Mouse (Mus musculus): ENCODE measurements around the gene Fndc11.

DNA sequence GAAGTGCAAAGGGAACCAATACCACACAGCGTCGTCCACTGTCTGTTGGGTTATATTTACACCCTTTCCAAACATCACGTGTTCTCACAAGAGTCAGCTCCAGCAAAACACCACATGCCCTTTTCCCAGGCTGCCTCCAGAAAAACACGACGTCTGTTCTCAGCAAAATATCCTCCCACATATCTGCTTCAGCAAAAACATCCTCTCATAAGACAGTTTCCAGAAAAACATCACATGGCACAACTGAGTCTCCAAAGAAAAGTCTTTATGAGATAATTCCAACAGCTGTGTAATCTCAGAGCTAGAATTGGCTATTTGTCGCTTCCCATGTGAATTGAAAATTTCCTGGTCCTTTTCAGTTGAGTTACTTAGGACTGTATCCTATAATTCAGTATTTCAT lies 38.9 kb upstream of the Fndc11 start:
- no peak for TF ChIP-seq GATA1 (IDR thresholded peaks at IDR 0.05; ENCODE audit: low read depth, low read length)
- TF ChIP-seq CTCF (IDR thresholded peaks at IDR 0.05 in 2 of 3, conservative IDR thresholded peaks at IDR 0.05 in 1 of 3; ENCODE audit: control insufficient read depth in 1 of 3, insufficient read depth in 1 of 3, low read depth in 2 of 3, low read length in 3 of 3, poor library complexity in 1 of 3, severe bottlenecking in 1 of 3): no peak
- TF ChIP-seq POLR2AphosphoS2 (IDR thresholded peaks at IDR 0.05; ENCODE audit: low read length): no peak

All from MEL (cell line).